25 mouse cellular contexts compared by ENCODE assay signal in the genomic region with DNA sequence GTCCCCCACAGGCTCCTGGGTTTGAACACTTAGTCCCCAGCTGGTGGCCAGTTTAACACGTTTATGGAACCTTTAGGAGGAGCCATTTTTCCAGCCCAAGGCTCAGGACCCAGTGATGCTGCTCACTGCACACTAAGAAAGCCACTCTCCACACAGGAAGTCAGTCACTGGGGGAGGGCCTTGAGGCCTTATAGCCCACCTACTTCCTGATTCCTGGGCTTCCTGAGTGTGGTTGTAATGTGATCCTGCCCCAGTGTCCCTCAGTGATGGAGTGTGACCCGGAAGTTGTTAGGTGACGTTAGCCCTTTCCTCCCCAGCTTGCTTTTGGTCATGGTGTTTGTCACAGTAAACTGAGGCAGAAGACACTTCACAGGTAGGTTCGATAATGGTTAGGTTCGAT.
"Had no signal": no experiment of that assay in that cellular context is flagged by ENCODE, and none has a peak within 500 bp of the region (broad histone marks: within the 10 kb centered on the region; RNA-seq: fewer than 3 reads in every experiment).

No protein-coding gene starts in this region.

- H3K27me3 ChIP-seq: heart, embryonic 12.5 days; hindbrain, embryonic 12.5 days; intestine, embryonic 15.5 days; limb, embryonic 13.5 days; limb, embryonic 15.5 days had no signal

- H3K9ac ChIP-seq: heart, embryonic 12.5 days; hindbrain, embryonic 12.5 days; hindbrain, embryonic 14.5 days; intestine, embryonic 15.5 days; limb, embryonic 13.5 days; limb, embryonic 15.5 days; liver, embryonic 14.5 days had no signal

- ATAC-seq: hindbrain, embryonic 16.5 days; inflammation-experienced regulatory T-cells, adult 6 months; intestine, embryonic 15.5 days; intestine, postnatal 0 days had no signal

- H3K9me3 ChIP-seq: heart, embryonic 10.5 days; heart, embryonic 12.5 days; hindbrain, embryonic 12.5 days; intestine, embryonic 15.5 days; limb, embryonic 15.5 days had no signal

- H3K4me3 ChIP-seq: gastrocnemius, adult 2 months; heart, embryonic 10.5 days; heart, embryonic 12.5 days; hindbrain, embryonic 10.5 days; hindbrain, embryonic 12.5 days; intestine, embryonic 15.5 days; layer of hippocampus, adult 2 months; limb, embryonic 13.5 days; limb, embryonic 15.5 days had no signal

- DNase-seq: gastrocnemius, adult 2 months; gastrocnemius, postnatal 10 days; gastrocnemius, postnatal 25 days; heart, adult 18-20 months; heart, postnatal 10 days; heart, postnatal 4 days; kidney, adult 18-20 months; kidney, adult 8-10 months; kidney, postnatal 10 days; kidney, postnatal 25 days; kidney, postnatal 4 days; left cerebral cortex, postnatal 4 days had no signal

- H3K27ac ChIP-seq: gastrocnemius, adult 2 months; heart, embryonic 10.5 days; hindbrain, embryonic 10.5 days; hindbrain, embryonic 12.5 days; hindbrain, embryonic 14.5 days; intestine, embryonic 15.5 days; layer of hippocampus, adult 2 months; limb, embryonic 13.5 days; limb, embryonic 15.5 days; liver, embryonic 14.5 days had no signal

- H3K4me2 ChIP-seq: heart, embryonic 12.5 days; hindbrain, embryonic 12.5 days; hindbrain, embryonic 14.5 days; intestine, embryonic 15.5 days; limb, embryonic 13.5 days; limb, embryonic 15.5 days had no signal

- H3K4me1 ChIP-seq: limb, embryonic 15.5 days had no signal
